Mouse (Mus musculus) kidney, adult 2 months (tissue): ENCODE data around the gene Kif11.

Experiments used
- CTCF ChIP-seq: fragments of 200-500 bp; conservative IDR thresholded peaks from 2 replicates; pipeline ENCODE4 v1.5.1; 2011; ENCODE audit warnings: low read depth, mild to moderate bottlenecking, control low read depth, low read length, moderate library complexity, mixed read lengths; ENCODE audit not compliant: insufficient read depth, insufficient read length
- POLR2A ChIP-seq: fragments of 200-500 bp; IDR thresholded peaks from one replicate; pipeline ENCODE4 v1.6.1; 2011; ENCODE audit warnings: low read depth, low read length, control low read depth

DNA sequence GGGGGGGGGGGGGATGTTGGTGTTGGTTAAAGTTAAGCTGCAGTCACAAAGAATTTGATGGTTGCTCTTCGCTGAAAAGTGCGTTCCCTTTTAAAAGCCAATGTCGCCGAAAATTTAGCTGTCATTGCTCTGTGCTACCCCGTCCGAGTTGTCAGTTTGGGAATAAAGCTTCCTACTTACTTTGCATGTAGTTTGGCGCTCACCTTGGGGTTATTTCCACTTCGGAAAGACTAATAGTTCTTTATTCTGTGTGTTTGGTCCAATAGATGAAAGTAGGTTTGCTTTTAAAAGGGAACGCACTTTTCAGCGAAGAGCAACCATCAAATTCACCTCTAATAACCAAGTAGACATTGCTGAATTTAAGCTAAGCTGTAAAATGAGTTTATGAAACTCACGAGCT is 638 bp downstream of the Kif11 start:
- no peak for TF ChIP-seq POLR2A
- TF ChIP-seq CTCF: no peak
